Mouse (Mus musculus): ENCODE measurements around the gene Atp6v0c. TPM values are rescaled to one million over a fixed set of nuclear protein-coding genes. Genes with fewer than 3 reads are reported as not detected.

The Atp6v0c gene
- polyA plus RNA-seq, 1 experiment = 119 TPM

DNA sequence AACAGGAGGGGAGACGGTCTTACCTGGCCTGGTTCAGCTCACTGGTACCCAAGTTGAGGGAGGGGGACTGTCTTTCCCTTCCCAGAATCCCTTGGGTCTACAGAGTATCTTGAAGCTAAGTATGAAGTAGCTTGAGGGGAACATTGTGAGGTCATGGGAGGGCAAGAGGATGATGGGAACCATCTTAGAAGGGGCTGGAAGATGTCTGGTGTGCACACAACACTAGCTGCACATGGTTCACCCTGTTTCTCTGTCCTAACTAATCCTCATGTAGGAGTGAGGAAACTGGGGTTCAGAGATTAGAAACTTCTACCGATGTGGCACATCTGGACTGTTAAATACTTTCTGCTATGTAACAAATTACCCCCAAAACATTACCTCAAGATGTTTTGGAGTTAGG lies 18.7 kb downstream of the Atp6v0c start, which contains the start of gene Pdpk1:
Pdpk1 (minus strand) TSS at position 101 of the 400 bp plus-strand sequence.
- TF ChIP-seq GATA1 (IDR thresholded peaks at IDR 0.05; ENCODE audit: low read length) = no peak

DNA sequence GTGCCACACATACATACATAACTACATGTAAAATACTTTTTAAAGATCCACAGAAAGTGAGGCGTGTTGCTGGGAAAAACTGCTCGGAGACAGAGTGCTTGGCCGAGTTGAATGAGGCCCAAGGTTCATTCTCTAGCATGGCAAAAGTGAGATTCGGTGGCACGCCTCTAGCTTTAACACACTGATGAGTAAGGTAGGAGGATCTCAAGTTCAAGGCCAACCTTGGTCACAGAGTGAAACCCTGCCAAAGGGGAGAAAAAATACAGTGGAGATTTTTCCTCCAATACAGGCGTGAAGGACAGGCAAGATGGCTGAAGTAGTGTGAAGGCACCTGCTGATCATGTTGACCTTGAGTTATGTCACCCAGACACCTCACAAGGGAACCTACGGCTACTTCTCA lies 20.1 kb downstream of the Atp6v0c start:
- TF ChIP-seq GATA1 (IDR thresholded peaks at IDR 0.05; ENCODE audit: low read length) = no peak

DNA sequence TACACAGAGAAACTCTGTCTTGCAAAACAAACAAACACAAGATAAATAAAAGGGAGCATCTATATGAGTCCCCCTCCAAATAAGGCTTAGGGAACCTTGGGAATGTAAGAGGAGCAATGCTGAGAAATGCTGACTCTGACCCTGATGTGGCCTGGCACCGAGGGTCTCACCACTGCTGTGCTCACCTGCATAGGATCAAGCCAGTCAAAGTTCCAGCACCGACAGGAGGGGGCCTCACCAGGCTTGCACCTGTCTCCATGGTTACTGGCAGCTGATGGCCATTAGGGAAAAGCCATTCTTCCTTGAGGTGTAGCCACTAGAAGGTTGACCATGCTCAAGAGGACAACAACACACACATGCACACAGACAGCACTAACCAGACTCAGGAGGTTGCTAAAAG lies 26.6 kb downstream of the Atp6v0c start:
- no peak for TF ChIP-seq GATA1 (IDR thresholded peaks at IDR 0.05; ENCODE audit: low read length)

DNA sequence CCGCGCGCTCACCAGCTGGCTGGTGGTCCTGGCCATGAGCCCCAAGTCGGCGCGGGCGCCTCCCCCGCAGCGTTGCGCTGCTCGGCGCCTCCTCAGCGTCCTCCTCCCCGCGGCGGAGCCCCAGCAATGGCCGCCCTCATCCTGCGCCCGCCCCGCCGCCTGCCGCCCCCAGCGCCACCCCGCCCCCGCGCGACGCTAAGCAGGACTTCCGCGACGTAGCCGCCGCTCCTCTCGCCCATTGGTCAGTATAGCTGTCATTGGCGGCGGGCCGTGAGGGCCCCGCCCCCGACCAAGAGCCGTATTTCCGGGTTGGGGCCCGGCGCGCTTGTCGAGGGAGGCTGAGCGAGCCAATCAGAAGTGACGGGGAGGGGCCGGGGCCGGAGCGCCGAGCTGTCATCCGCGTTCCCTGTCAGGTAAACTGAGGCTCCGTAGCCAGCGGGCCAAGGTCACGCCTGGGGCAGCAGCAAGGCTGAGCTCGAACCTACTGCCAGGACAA lies 28.0 kb downstream of the Atp6v0c start:
- no peak for TF ChIP-seq GATA1 (IDR thresholded peaks at IDR 0.05; ENCODE audit: low read length)

DNA sequence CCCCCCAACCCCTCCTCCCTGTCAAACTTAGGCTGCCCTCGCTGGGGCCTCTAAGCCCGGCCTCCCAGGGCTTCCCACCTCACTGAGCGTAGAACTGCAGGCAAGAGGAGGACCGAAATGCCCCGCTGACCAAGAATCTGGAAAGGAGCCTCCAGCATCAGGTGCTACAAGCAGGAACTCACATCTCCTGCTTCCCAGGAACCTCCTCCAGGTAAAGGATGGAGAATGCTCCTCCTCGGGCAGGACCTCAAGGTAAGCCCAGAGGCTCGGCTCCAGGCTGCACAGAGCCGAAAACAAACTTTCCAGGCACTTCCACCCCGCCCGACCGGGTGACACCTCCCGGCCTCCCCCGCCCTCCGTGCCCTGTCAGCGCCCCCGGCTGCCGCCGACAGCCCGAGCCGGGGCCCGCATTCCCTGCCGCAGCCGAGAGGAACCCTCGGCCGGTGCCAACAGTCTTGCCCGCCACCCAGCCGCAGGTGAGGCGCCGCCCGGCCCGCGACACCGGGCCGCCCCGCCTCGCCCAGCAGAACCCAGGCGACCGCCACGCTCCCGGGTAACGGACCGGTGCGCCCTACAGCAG lies 28.6 kb downstream of the Atp6v0c start:
- no peak for TF ChIP-seq GATA1 (IDR thresholded peaks at IDR 0.05; ENCODE audit: low read length)

- no peak for TF ChIP-seq GATA1 (IDR thresholded peaks at IDR 0.05; ENCODE audit: low read length)
Observed at GRCm38 (mm10) chr17:24139968-24140367, 29.5 kb downstream of the Atp6v0c start.

GRCm38 (mm10) chr17:24139256-24139655 lies 30.2 kb downstream of the Atp6v0c start:
- TF ChIP-seq GATA1 (IDR thresholded peaks at IDR 0.05; ENCODE audit: low read length) = no peak

GRCm38 (mm10) chr17:24137226-24137880 lies 32.1 kb downstream of the Atp6v0c start:
- no peak for TF ChIP-seq GATA1 (IDR thresholded peaks at IDR 0.05; ENCODE audit: low read length)

- TF ChIP-seq GATA1 (IDR thresholded peaks at IDR 0.05; ENCODE audit: low read length) = no peak
Observed at GRCm38 (mm10) chr17:24134062-24134461, 35.4 kb downstream of the Atp6v0c start.

DNA sequence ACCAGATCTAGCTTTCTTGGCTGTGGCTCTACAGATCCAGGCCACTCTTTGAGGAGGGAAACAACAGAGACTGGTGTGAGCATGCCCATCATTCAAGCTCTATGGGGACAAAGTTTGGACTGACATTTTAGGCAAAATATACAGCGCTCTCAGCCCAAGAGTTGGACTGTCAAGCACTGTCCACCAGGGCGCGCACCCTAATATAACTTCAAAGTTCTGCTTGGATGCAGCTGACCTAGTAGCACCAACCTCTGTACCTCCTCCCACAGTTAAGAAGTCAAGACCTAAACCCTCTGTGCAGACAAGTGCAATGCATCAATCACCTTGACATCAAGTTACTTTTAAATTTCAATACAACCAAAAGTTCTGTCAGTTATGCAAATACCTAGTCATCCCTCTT lies 37.9 kb downstream of the Atp6v0c start:
- TF ChIP-seq GATA1 (IDR thresholded peaks at IDR 0.05; ENCODE audit: low read length) = no peak

GRCm38 (mm10) chr17:24127592-24127991 lies 41.9 kb downstream of the Atp6v0c start:
- no peak for TF ChIP-seq GATA1 (IDR thresholded peaks at IDR 0.05; ENCODE audit: low read length)

DNA sequence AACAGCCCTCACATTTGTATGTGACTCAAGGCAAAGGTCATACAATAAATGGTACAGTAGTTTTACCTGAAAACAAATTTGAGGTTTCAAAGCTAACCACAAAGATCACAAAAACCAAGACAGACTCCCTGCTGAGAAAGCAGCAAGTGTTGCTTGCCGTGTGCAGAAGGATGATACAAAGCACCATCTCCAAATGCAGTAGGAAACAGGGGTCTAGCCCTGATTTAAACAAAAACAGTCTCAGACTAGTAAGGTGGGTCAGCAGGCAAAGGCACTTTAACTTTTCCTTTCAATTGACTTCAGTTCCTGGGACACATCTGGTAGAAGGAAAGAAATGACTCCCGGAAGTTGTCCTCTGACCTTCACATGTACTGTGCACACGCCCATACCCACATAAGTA lies 42.7 kb downstream of the Atp6v0c start:
- no peak for TF ChIP-seq GATA1 (IDR thresholded peaks at IDR 0.05; ENCODE audit: low read length)

DNA sequence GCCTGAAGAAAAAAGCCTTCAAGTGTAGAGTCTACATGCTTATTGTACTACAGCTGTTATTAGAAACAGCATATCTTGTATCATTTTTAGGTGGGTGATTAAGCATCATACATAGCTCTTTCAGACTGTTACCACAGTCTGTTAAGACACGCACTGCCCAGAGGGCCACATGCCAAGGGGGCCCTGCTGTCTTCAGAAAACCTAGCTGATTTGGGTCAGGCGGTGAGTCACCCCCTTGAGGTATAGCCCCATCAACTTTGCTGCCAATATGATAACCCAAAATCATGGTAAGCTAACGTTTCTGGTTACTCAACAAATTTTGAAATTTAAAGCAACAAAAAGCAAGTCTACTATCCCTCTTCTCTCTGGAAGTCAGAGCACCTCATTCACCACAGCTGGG lies 50.1 kb downstream of the Atp6v0c start:
- TF ChIP-seq GATA1 (IDR thresholded peaks at IDR 0.05; ENCODE audit: low read length) = no peak

Other genes starting within 250 kb of the Atp6v0c start
- not detected in 2 replicates for gene Sbp, start 228.0 kb downstream of the Atp6v0c start, polyA plus RNA-seq (2012)
- gene Sbpl, start 214.4 kb downstream of the Atp6v0c start, polyA plus RNA-seq (2012) = not detected in 2 replicates
- gene Prss30, start 189.1 kb downstream of the Atp6v0c start, polyA plus RNA-seq (2012) = not detected in 2 replicates
- not detected in 2 replicates for gene Prss22, start 171.6 kb downstream of the Atp6v0c start, polyA plus RNA-seq (2012)
- gene Prss27, start 131.6 kb downstream of the Atp6v0c start, polyA plus RNA-seq (2012) = not detected in 2 replicates
- gene Kctd5, start 96.2 kb downstream of the Atp6v0c start, polyA plus RNA-seq (2012) = 21.4 and 25.8 TPM in 2 replicates
- gene Pdpk1, start 18.8 kb downstream of the Atp6v0c start, polyA plus RNA-seq (2012) = 23.7 and 100 TPM in 2 replicates
- gene Amdhd2, start 5.9 kb downstream of the Atp6v0c start, polyA plus RNA-seq (2012) = 44.0 and 51.2 TPM in 2 replicates
- gene Tbc1d24, start 35.9 kb upstream of the Atp6v0c start, polyA plus RNA-seq (2012) = 14.4 and 17.8 TPM in 2 replicates
- gene Ntn3, start 39.8 kb upstream of the Atp6v0c start, polyA plus RNA-seq (2012) = 2.3 TPM in 2 replicates
- gene Tedc2, start 51.1 kb upstream of the Atp6v0c start, polyA plus RNA-seq (2012) = 39.3 and 58.9 TPM in 2 replicates
- 66.1 and 78.9 TPM in 2 replicates for gene Ccnf, start 81.8 kb upstream of the Atp6v0c start, polyA plus RNA-seq (2012)
- gene Abca17, start 181.4 kb upstream of the Atp6v0c start, polyA plus RNA-seq (2012) = not detected in 2 replicates
- 23.1 and 41.6 TPM in 2 replicates for gene Abca3, start 182.2 kb upstream of the Atp6v0c start, polyA plus RNA-seq (2012)
- gene Rnps1, start 244.9 kb upstream of the Atp6v0c start, polyA plus RNA-seq (2012) = 301 and 446 TPM in 2 replicates

Measured in G1E-ER4 (cell line).